Comparison of ENCODE assay signal across 10 mouse cellular contexts in the genomic region with DNA sequence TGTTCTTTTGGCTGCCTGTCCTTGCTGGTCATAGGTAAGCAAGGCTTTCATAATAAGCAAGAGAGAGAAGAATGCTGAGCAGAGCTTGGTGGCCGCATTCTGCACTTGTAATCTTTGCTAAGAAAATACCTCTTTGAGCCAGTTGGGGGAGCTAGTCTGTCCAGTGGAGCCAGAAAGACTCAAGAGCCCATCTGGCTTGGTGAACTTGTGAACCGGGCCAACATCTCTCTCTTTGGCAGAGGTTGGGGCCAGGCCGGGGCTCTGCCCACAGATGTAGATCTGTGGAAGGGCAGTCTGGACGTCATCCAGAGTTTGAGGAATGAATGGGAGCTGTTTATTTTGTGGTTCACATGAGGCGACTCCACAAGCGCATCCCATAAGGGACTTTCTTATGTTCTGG. TPM values are rescaled to one million over a fixed set of nuclear protein-coding genes. Genes with fewer than 3 reads are reported as not detected.
DNase-seq lines count a peak whose midpoint lies in the region; ATAC-seq lines count a peak whose summit lies in the region.
"Had no signal": no experiment of that assay in that cellular context is flagged by ENCODE, and none has a peak within 500 bp of the region (broad histone marks: within the 10 kb centered on the region; RNA-seq: fewer than 3 reads in every experiment).

No protein-coding gene starts in this region.

- no peak for ATAC-seq in erythroid progenitor cell, adult 5-6 weeks (replicated peaks; ENCODE audit: low FRiP score, poor library complexity, severe bottlenecking)

- peak; percentile 20 for DNase-seq in embryo, embryonic 11 days
- no peak for DNase-seq in embryo, embryonic 10 days (ENCODE audit: low spot score)
- DNase-seq in layer of hippocampus, adult 18-20 months (ENCODE audit: low spot score in 2 of 2), result peak; percentile 17 to 30
- no peak for DNase-seq in layer of hippocampus, adult 9-10 months (ENCODE audit: low spot score)
- peak; percentile 14 for DNase-seq in A20 (ENCODE audit: low read depth, low spot score)
- peak; percentile 31 to 53 for DNase-seq in cerebellum, postnatal 14 days
- DNase-seq in gastrocnemius, postnatal 10 days, result no peak
- DNase-seq: kidney, adult 11 months; thymus, adult 18-20 months had no signal

RNA-seq across cellular contexts. Expression of a gene that starts 44.1 kb away (rescaled TPM):
- total RNA-seq in layer of hippocampus, adult 18-20 months (2021), result 100 to 1,000 TPM; 214 to 227 TPM
- total RNA-seq in gastrocnemius, postnatal 10 days (2021), result 10 to 100 TPM; 16.5 to 17.1 TPM
- total RNA-seq in erythroid progenitor cell, adult 5-6 weeks (2015; ENCODE audit: low replicate concordance), result 8.0 and 26.7 TPM in 2 replicates
- 2.5 and 2.7 TPM in 2 replicates for total RNA-seq in erythroid progenitor cell, adult 5-6 weeks (2017; ENCODE audit: low replicate concordance)

RNA-seq across cellular contexts. Expression of a gene that starts 51.0 kb away (rescaled TPM):
- 100 to 1,000 TPM; 227 to 236 TPM for total RNA-seq in layer of hippocampus, adult 18-20 months (2021)
- total RNA-seq in gastrocnemius, postnatal 10 days (2021), result 10 to 100 TPM; 54.3 to 63.7 TPM
- total RNA-seq in erythroid progenitor cell, adult 5-6 weeks (2015; ENCODE audit: low replicate concordance), result 13.0 and 22.7 TPM in 2 replicates
- total RNA-seq in erythroid progenitor cell, adult 5-6 weeks (2017; ENCODE audit: low replicate concordance), result 21.2 and 33.5 TPM in 2 replicates

Comparison
In these comparisons a context has a peak if more than half of its experiments do, and no peak if none do; other contexts are left out.
1. DNase-seq: peak in embryo, embryonic 11 days (single experiment), layer of hippocampus, adult 18-20 months (2 of 2), A20 (single experiment) and cerebellum, postnatal 14 days (2 of 2); none in embryo, embryonic 10 days (single experiment), layer of hippocampus, adult 9-10 months (single experiment) and gastrocnemius, postnatal 10 days (single experiment).
2. RNA of a gene that starts 44.1 kb away (total RNA-seq): 214 to 227 TPM in layer of hippocampus, adult 18-20 months; 16.5 to 17.1 TPM in gastrocnemius, postnatal 10 days and 2.5 to 26.7 TPM in erythroid progenitor cell, adult 5-6 weeks; every median in the first group is over 4 times any median in the second.